Mouse (Mus musculus) layer of hippocampus, adult 2 months (tissue): ENCODE results near the gene Cfb. TPM values are rescaled to one million over a fixed set of nuclear protein-coding genes. Genes with fewer than 3 reads are reported as not detected.

ENCODE experiments used
- DNase-seq, 2 experiments: peaks; one replicate each; pipeline ENCODE4 v3.0.0; 2022; ENCODE audit warnings: low spot score in 2 of 2
- H3K27ac ChIP-seq: fragments of 200-600 bp; 2 replicates; pipeline ENCODE4 v1.8.1; 2022
- H3K4me3 ChIP-seq: fragments of 200-600 bp; 2 replicates; pipeline ENCODE4 v1.8.1; 2022; ENCODE audit warnings: mild to moderate bottlenecking
- CTCF ChIP-seq: fragments of 200-600 bp; conservative IDR thresholded peaks from 2 replicates; pipeline ENCODE4 v1.8.1; 2022; ENCODE audit warnings: antibody characterized with exemption, mild to moderate bottlenecking, moderate library complexity
- total RNA-seq, 2 experiments: library from RNA; stranded (reverse); gene quantifications; 2 replicates each; pipeline ENCODE4 v1.2.3; 2021

Gene Cfb
- total RNA-seq, 2 experiments from 2014 or later, result not detected

DNA sequence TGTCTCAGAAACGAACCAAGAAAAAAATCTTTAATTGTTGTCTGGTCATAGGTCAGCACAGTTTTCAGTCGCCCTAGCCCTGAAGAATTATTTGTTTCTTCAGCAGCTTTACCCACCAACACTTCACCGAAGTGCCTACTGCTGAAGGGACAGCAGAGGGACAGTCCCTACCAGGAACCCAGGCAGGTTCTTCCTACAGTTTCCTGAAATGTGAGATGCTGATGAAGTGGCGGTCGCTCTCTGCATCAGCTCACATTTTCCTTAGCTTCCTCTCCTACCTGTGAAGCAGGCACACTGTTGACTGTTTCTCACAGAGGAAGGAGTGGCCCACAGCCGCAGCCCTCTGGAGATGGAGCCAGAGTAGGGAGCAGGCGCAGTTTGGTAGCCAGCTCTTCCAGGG is 3.7 kb upstream of the Cfb start:
- no peak for TF ChIP-seq CTCF
- no peak for DNase-seq
- Histone ChIP-seq H3K27ac (no peak overlapping the region), H3K4me3 (no peak overlapping the region)

DNA sequence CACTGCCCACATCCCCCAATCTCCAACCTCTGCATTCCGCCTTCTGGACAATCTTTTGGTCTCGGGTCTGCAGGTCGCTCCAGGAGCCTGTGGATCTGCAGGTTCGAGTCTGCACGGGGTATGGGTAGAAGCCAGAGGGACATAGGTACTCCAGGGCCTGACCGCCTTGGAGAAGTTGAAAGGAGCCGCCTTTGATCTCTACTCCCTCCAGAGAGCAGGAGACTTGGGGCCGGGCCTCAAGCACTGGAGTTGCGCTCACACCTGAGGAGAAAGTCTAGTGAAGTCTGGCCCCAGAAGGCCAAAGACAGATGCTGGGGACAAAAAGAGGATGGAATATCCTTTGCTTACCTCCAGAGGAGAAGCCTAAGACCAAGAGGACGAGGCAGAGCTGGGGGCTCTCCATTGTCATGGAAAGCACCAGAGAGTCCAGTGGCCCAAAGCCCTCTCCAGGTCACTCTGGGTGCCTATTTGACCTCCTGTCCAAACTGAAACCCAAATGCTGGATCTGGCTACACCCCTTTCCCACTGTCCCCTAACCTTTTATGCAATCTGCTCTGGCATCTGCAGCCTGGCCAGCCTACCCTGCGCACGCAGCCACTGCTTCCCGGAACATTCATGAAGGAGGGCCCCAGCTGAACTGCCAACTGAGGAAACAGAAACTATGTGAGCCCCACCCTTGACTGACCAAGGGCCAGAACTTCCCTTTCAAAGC is 458 bp downstream of the Cfb start:
- no peak overlapping the region for H3K4me3 ChIP-seq
- no peak for TF ChIP-seq CTCF
- DNase-seq, result no peak
- H3K27ac ChIP-seq, result no peak overlapping the region

DNA sequence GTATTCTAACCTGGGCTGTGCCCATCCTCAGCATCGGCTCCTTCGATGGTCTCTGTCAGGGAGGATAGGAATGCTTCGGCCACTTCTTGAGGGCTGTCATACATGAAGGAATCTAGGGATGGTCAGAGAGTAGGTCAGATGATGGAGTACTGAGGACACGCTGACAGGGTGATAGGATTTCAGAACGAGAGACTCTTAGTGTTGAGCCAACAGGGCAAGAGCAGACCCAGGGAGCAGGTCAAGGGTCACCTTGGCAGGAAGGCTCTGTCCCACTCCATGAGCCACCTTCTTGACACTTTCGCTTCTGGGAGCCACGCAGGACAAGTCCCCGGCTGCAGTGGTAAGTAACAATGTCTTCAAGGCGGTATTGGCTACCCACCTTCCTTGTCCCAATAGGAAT is 1.8 kb downstream of the Cfb start:
- Histone ChIP-seq H3K4me3 (no peak overlapping the region), H3K27ac (no peak overlapping the region)
- no peak for TF ChIP-seq CTCF
- DNase-seq, result no peak

DNA sequence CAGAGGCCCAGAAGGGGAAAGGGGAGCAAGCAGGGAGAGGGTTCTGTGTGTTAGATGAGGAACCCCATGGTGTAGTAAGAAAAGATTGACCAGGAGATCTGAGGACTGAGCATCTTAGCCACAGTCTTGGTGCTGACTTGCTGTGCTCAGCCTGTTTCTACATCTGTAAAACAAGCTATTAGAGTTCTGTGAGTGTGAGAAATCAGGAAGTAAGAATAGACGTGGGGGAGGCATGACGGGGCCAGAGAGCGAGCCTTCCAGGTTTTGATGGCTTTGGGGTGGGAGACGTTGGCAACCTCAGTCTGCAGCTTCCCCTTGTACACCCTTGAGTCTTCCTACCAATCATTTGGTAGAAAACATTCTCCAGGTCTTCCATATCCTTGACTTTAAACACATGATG is 3.6 kb downstream of the Cfb start:
- no peak for TF ChIP-seq CTCF
- no peak for DNase-seq
- Histone ChIP-seq H3K27ac (no peak overlapping the region), H3K4me3 (no peak overlapping the region)

DNA sequence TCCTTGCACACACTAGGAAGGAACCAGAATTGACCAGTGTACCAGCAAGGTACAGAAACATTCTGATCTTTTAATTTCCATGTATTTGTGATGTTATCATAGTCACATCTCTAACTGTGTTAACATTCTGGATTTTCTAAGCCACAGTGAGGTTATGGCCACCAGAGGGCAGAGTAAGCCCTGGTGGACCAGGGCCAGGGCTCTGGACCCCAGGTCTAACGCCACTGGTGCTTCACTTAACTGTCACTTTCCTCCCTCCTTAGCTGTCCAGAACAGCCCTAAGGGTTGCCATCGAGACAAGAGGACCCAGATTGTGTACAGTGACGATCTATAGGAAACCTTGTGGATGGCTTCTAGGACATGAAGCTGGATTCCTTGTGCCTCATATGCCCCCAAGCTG is 6.5 kb downstream of the Cfb start:
- peak; percentile 94 for TF ChIP-seq CTCF
- peak in 1 of 2 experiments; percentile 38 for DNase-seq
- Histone ChIP-seq H3K4me3 (no peak overlapping the region), H3K27ac (no peak overlapping the region)

DNA sequence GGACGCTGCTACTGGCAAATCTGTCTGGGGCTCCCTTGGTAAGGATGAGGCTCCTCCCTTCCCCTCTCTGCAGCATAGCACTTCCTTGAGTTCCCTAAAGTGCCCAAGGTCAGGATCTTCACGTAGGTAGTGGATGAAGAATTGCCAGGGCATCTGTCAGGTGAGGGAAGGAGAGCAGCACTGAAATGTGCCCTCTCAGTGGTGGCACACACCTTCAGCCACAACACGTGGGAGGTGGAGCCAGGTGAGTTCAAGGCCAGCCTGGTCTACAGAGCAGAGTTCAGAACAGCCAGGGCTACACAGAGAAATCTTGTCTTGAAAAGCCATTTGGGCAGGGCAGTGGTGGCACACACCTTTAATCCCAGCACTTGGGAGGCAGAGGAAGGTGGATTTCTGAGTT is 7.6 kb downstream of the Cfb start:
- DNase-seq, result no peak
- Histone ChIP-seq H3K27ac (no peak overlapping the region), H3K4me3 (no peak overlapping the region)
- no peak for TF ChIP-seq CTCF

DNA sequence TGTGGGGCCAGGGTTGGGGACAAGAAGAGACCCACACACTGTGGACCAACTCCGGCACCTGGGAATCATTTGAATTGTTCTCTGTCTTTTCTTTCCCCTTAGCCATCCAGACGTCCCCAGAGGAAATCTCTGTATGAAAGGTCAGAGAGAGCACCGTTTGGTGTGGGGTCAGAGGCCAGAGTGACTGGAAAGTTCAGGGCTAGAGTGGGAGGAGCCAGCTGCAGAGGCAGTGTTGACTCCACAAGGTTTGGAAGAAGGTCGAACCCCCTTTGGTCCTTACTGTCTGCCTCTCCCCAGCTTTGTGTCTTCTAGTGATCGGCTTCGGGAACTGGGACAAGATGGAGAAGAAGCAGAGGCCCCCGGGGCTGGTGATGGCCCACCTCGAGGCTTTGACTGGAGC is 8.8 kb downstream of the Cfb start:
- TF ChIP-seq CTCF, result no peak
- Histone ChIP-seq H3K27ac (no peak overlapping the region), H3K4me3 (no peak overlapping the region)
- DNase-seq, result no peak

GRCm38 (mm10) chr17:34850517-34851125 is 11.7 kb downstream of the Cfb start:
- H3K4me3 ChIP-seq, result peak overlapping the region; percentile 99
- TF ChIP-seq CTCF, result no peak; the same call in 1 of the 2 replicates
- DNase-seq, result no peak
- H3K27ac ChIP-seq, result peak overlapping the region; percentile 89

GRCm38 (mm10) chr17:34849722-34850516 is 12.4 kb downstream of the Cfb start, which contains the start of the genes Skiv2l and Nelfe:
Gene Skiv2l (minus strand): TSS chr17:34850210.
Gene Nelfe (plus strand): TSS chr17:34850391.
- H3K4me3 ChIP-seq, result peak within 1 kb of the TSS; percentile 99
- peak within 1 kb of the TSS; percentile 89 for H3K27ac ChIP-seq
- peak; percentile 97 to 99 for DNase-seq
- TF ChIP-seq CTCF, result peak; percentile 35; the same call in 1 of the 2 replicates

GRCm38 (mm10) chr17:34847615-34848014 is 14.7 kb downstream of the Cfb start:
- H3K4me3 ChIP-seq, result no peak overlapping the region
- no peak for TF ChIP-seq CTCF
- no peak for DNase-seq
- H3K27ac ChIP-seq, result no peak overlapping the region

DNA sequence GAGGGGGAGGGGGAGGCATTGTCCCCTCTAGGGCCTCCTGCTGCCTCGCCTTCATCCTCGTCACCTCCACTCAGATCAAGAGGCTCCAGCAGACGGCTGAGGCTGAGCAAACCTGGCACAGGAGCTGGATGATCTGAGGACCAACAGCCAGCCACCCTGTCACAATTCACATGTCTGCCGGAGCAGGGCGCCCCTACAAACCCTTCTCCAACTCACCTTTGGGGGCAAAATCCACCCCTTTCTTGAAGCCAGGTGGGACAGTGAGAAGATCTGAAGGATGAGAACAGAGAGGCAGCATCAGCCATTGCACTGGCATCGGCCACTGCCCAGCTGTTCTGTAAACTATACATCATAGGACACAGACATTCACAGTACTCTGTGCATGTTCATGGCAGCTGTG is 15.1 kb downstream of the Cfb start:
- no peak for DNase-seq
- TF ChIP-seq CTCF, result no peak
- Histone ChIP-seq H3K27ac (no peak overlapping the region), H3K4me3 (no peak overlapping the region)

- no peak for DNase-seq
- H3K27ac ChIP-seq, result no peak overlapping the region
- H3K4me3 ChIP-seq, result no peak overlapping the region
- TF ChIP-seq CTCF, result no peak
Measured at GRCm38 (mm10) chr17:34844884-34845283, 17.4 kb downstream of the Cfb start.

DNA sequence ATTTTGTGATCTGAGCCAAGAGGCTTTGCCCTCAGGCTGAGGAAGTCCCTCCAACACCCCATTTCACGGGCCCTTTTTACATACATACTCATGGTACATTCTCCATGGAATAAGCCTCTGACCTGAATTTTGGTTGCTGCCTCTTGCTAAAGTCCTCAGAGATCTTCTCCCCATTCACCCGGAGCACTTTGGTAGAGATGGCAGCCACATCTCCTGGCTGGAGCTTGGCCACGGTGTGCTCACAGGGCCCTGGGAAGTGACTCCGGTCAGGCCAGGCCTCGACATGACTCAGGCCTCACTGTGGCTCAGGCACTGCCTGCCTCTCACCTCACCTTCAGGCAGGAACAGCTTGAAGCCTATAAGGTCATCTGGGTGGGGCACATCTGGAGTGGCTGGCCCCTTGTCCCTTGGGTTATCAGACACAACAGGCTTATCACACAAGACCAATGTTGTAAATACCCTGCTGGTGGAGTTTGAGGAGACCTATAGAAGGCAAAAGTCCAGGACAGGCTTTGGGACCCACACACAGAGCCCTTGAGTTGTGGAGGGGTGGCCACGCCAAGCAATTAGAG is 21.5 kb downstream of the Cfb start:
- Histone ChIP-seq H3K4me3 (no peak overlapping the region), H3K27ac (no peak overlapping the region)
- no peak for TF ChIP-seq CTCF
- DNase-seq, result no peak
